Mouse (Mus musculus): ENCODE results near the gene Tmem213.

Gene Tmem213

DNA sequence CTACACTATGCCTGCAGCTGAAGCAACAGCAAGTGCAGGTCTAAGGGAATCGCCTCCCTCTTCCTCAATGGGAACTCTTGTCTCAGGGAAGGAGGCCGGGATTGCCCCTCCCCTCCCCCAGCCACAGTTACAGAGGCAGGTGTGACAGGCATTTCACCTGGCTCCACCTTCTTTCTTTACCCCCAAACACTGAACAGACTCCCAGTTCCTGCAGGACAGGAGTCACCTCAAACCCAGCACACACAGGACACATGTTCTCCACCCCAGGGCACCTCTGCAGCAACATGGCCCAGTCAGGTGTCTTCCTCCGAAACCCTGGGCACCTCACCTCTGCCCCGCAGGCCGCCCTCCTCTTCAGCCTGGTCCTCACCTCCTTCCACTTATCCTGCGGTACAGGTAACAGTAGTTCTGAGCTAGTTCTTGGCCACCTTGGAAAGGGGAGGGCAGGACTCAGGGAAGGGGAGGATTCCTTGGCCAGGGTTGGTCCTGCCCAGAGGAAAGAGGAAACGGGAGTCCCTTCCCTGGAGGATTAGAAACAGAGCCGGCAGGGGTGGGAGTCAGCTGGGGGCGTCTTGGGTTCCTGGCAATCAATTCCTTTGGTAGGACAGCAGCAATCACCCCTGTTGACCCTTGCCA, at the start of gene Tmem213:
TSS of gene Tmem213 (plus strand) at position 96 of the 636 bp plus-strand sequence.
- no peak for DNase-seq (ENCODE audit: low spot score in 2 of 2)

- no peak for DNase-seq (ENCODE audit: low spot score in 2 of 2)
Measured at GRCm38 (mm10) chr6:38064621-38065020, 44.4 kb upstream of the Tmem213 start.

DNA sequence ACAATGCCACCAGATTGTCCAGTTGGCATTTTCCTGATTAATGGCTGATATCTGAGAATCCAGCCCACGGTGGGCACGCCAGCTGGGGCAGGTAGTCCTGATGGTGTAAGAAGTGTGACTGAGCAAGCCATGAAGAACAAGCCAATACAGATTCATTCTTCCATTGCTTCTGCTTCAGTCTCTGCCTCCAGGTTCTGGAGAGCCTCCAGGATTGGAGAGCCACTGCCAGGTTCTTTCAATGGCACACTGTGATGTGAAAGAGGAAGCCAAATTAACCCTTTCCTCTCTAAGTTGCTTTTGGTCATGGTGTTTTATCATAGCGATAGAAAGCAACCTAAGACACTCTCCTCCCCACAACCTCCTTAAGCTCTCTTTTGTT, 43.9 kb upstream of the Tmem213 start:
- DNase-seq (ENCODE audit: low spot score in 2 of 2) = peak; percentile 40 to 68

DNA sequence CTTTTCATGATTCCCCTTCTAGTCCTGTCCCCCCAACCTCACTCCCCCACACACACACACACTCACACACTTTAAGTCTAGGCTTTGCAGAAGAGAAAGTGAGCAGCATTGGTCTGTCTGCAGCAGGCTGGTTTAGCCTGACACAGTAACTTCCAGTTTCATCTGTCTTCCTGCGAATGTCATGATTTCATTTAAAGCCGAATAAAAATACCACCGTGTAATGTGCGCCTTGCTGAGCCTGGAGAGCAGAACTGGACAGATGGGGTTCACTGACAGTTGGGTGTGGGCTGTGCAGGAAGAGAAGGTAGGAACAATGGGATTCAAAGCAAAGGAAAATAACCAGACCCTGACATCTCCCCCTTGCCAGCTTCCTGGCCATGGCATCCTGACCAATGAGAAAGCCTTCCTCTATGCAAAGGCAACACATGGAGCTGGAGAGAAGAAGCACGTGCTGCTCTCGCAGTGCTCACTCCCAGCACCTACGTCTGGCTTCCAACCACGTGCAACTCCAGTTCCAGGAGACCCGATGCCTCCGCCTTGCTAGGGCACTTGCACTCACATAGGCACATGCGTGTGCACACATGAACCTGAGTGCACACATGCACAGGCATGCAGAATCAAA, 43.4 kb upstream of the Tmem213 start:
- DNase-seq (ENCODE audit: low spot score in 2 of 2) = peak in 1 of 2 experiments; percentile 14

- DNase-seq (ENCODE audit: low spot score in 2 of 2) = peak in 1 of 2 experiments; percentile 57
Measured at GRCm38 (mm10) chr6:38066215-38066614, 42.8 kb upstream of the Tmem213 start.

DNA sequence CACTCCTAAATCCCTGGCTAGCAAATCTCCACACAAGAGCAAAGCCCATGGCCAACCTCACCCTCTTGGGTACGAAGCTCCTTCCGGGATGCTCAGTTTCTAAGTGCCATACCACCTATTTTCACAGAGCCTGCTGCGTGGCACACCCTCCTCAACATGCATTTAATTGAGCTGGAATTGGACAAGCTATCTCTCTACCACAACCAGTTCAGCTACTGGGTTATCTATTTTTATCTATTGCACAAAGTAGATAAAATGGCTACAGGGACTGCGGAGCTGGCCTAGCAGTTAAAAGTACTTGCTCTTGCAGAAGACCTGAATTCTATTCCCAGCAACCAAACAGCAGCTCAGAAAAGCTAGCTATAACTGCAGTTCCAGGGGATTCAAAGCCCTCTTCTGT, 37.8 kb upstream of the Tmem213 start:
- DNase-seq (ENCODE audit: low spot score in 2 of 2) = no peak

- DNase-seq (ENCODE audit: low spot score in 2 of 2) = no peak
Measured at GRCm38 (mm10) chr6:38072137-38072796, 36.8 kb upstream of the Tmem213 start.

DNA sequence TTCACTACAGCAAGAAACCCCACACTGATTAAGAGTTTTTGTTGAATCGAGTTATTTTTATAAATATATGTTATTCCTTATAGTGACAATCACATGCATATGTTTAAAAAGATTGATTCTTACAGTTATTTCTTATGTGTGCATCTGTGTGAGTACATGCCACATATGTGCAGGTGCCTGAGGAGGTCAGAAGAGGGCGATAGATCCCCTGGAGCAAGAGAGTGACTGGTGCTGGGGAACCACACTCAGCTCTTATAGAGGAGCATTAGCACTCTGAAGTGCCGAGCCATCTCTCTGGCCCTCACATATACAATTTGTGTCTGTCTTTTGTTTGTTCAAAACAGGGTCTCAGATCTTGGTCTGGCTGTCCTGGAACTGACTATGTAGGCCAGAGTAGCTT, 35.5 kb upstream of the Tmem213 start:
- no peak for DNase-seq (ENCODE audit: low spot score in 2 of 2)

- DNase-seq (ENCODE audit: low spot score in 2 of 2) = no peak
Measured at GRCm38 (mm10) chr6:38080364-38080763, 28.7 kb upstream of the Tmem213 start.

GRCm38 (mm10) chr6:38081727-38082341, 27.2 kb upstream of the Tmem213 start:
- DNase-seq (ENCODE audit: low spot score in 2 of 2) = no peak

- no peak for DNase-seq (ENCODE audit: low spot score in 2 of 2)
Measured at GRCm38 (mm10) chr6:38083204-38083603, 25.9 kb upstream of the Tmem213 start.

DNA sequence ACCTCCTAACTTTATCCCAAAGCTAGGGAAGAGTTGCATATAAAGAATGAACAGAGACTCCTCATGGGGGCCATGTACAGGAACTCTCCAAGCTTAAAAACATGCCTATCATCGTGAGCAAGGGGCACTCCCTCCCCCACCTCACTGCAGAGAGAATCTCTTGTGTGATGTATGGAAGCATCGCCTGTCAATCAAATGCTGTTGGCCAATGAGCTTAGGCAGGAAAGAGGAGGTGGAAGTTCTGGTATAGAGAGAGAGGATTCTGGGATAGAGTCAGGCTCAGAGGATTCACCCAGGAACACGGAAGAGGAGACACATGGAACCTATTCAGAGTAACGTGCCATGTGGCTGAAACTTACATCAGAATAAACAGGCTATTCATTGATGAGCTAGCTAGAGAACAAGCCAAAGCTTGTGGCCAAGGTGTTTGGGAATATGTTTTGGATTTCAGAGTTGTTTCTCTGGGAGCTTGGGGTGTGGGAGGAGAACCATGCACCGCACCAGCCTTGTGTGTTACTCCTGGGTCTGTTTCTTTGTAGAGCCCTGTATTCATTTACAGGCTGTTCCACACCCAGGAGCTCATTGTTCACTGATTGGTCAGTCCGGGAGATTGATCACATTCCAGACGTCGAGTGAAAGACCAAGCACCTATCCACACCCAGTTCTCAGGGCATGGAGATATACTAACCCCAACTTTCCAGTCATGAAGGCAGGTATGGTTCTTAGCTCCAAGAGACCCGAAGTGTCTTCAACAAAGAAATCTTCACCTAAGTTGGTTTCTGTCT, 21.6 kb upstream of the Tmem213 start:
- no peak for DNase-seq (ENCODE audit: low spot score in 2 of 2)

GRCm38 (mm10) chr6:38092539-38092938, 16.5 kb upstream of the Tmem213 start:
- DNase-seq (ENCODE audit: low spot score in 2 of 2) = no peak

- DNase-seq (ENCODE audit: low spot score in 2 of 2) = no peak
Measured at GRCm38 (mm10) chr6:38094701-38095100, 14.4 kb upstream of the Tmem213 start.

GRCm38 (mm10) chr6:38096961-38097370, 12.1 kb upstream of the Tmem213 start:
- no peak for DNase-seq (ENCODE audit: low spot score in 2 of 2)

- no peak for DNase-seq (ENCODE audit: low spot score in 2 of 2)
Measured at GRCm38 (mm10) chr6:38102216-38102795, 6.7 kb upstream of the Tmem213 start.

- DNase-seq (ENCODE audit: low spot score in 2 of 2) = no peak
Measured at GRCm38 (mm10) chr6:38103775-38104174, 5.3 kb upstream of the Tmem213 start.

GRCm38 (mm10) chr6:38105924-38106323, 3.1 kb upstream of the Tmem213 start:
- no peak for DNase-seq (ENCODE audit: low spot score in 2 of 2)

GRCm38 (mm10) chr6:38108449-38108848, 606 bp upstream of the Tmem213 start:
- no peak for DNase-seq (ENCODE audit: low spot score in 2 of 2)

DNA sequence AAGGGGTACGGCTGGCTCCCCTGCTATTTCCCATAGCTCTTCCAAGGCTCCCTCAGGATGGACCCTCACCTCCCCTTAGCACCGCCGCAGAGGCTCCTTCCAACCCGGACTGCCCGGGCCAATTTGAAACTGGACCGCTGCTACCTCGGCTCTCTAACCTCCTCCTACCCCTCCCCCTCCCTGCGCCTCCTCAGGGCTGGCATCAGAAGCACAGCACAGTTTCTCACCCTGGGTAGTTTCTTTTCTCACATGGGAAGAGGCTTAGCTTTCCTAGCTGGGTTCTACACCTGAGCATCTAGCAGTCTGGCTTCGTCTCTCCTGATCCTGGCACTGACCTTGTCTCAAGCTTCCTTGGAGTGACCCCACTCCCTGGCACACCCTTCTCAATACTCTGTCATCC, 816 bp downstream of the Tmem213 start:
- no peak for DNase-seq (ENCODE audit: low spot score in 2 of 2)

- DNase-seq (ENCODE audit: low spot score in 2 of 2) = no peak
Measured at GRCm38 (mm10) chr6:38110859-38111258, 1.8 kb downstream of the Tmem213 start.

All from cerebellum, postnatal 4 days (tissue).